Mouse (Mus musculus) gastrocnemius, postnatal 4 days (tissue): Measurements from ENCODE around the gene Med18. TPM values are rescaled to one million over a fixed set of nuclear protein-coding genes. Genes with fewer than 3 reads are reported as not detected.
"Not testable (repeated sequence)": the region's sequence is repeated elsewhere in the genome, so short reads cannot be mapped to it uniquely, and the experiment has no call there.

Experiments used
- DNase-seq, 2 experiments: peaks; one replicate each; pipeline ENCODE4 v3.0.0; 2021 to 2022; ENCODE audit warnings: low spot score in 2 of 2, mixed read lengths in 2 of 2
- total RNA-seq, 2 experiments: library from RNA; stranded (reverse); gene quantifications; 2 replicates each; pipeline ENCODE4 v1.2.3; 2021

The Med18 gene
- total RNA-seq, 2 experiments from 2014 or later, result 6.9 to 7.0 TPM

DNA sequence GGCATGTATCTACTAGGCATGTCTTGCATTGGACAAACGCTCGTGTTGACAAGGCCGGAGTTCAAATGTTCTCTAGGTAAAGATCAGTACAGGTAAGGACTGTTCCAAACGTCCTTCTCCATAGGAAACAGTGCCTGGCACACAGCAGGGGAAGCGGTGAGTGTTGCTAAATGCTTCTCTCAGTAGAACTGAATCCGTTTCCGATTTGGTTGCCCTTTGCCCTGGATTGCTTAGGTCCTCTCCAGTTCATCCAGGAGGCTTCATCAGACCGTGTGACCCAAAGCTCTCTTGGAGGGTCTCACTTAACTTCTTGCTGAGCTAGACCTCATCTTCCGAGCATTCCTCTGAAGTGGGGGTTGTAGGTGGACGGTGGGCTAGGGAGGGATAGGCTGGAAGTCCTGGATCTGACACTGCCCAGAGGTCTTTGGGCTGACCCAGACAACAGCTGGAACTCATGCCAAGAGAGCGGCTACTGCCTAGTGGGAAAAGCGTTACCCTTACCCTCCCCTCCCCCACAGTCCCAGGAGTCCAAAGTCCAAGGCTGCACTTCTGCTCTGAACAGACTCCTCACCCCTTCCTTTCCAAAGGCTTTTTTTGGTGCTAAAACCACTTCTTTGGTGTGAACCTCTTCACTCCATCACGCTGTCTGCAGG, 19.4 kb upstream of the Med18 start:
- no peak for DNase-seq

DNA sequence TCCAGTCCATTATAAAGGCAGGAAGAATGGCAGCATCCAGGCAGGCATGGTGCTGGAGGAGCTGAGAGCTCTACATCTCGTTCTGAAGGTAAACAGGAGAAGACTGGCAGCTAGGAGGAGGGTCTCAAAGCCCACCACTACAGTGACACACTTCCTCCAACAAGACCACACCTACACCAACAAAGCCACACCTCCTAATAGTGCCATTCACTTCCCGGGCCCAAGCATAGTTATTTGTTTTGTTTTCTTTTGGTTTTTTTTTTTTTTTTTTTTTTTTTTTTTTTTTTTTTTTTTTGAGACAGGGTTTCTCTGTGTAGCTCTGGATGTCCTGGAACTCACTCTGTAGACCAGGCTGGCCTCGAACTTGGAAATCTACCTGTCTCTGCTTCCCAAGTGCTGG, 18.4 kb upstream of the Med18 start:
- not testable (repeated sequence) for DNase-seq

DNA sequence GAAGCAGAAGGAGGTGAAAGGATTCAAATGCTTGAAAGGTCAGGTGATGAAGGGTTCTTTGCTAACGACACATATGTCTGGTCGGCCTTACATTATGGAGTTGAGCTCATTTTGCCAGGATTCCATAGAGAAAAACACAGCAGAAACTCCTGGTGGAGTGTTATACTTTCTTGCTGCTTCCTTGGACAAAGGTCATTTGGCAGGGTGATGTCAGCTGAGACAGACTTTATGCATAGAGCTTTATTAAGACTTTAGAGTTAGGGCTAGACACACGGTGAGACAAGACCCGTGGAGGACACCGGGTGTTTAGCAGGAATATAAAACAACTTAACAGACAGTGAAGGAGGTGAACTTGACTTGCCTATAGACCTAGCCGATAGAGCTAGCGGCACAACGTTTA, 14.1 kb upstream of the Med18 start:
- DNase-seq, result no peak

DNA sequence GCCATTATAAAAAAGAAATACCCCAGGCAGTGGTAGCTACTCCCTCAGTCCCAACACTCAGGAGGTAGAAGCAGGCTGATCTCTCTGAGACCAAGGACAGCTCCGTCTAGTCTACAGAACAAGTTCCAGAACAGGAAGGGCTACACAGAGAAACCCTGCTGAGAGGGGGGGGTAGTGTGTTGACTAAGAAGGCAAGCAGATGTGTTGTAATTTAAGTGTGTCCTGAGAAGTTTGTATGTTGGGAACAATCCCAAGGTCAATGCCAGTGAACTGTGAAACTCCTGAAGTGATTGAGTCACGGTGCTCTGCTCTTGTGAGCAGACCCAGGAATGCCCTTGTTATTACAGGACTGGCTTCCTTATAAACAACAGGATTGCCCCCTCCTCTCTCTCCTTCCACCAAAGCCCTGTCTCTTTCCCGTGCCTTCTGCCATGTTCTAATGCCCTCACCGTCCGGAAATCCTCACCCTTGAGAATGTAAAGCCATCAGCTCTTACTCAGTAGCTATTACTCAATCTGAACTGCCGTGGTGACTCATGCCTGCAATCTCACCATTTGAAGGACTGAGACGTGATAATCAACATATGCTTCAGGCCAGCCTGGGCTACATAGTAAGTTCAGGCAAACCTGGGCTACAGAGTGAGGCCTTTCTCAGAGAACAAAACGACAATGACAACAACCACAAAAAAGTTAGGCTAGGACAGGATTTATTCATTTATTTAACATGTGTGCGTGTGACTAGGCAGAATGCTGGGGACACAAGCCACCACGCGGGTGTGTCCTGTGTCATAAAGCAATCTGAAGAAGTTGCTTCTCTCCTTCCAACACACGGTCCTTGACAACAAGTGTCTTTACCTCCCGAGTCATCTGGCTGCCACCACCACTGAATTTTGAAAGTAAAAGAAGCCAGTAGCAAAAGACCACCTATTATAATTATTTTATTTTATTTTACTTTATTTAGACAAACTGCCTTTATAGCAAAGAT, 12.5 kb upstream of the Med18 start:
- no peak for DNase-seq

DNA sequence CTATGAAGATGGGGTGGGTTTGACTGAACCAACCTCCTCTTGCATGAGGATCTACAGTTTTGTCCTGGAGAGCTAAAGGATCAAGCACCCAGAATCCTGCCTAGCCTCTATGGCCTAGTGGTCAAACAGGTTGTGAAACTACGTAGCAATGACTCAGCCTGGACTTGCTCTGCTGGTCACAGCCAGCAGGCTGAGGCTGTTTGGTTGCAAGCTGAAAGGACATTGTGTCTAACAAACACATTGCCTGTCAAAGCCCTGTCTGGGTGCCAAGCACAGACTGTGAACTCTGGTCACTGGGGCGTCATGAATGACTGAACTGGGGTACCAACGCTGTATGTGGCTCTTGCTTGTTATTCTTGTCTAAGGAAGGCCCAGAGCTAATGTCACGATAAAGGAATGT, 10.9 kb upstream of the Med18 start:
- no peak for DNase-seq

DNA sequence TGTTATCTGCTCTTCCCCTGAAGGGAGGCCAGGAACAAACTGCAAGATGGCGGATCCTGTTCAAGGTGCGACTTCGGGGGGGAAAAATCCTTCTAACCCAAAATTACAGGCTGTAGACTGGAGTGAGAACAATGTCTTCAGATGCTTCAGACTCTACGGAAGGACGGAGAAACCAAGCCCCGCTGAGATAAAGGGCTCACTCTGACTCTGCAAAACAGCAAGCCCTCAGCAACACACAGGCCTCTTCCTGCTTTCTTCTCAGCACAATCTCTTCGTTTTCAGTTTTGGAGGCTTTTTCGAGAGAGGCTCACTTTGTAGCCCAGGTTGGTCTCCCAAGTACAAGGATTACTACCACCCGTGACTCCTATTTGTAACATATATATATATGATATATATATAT, 9.7 kb upstream of the Med18 start:
- no peak for DNase-seq

DNA sequence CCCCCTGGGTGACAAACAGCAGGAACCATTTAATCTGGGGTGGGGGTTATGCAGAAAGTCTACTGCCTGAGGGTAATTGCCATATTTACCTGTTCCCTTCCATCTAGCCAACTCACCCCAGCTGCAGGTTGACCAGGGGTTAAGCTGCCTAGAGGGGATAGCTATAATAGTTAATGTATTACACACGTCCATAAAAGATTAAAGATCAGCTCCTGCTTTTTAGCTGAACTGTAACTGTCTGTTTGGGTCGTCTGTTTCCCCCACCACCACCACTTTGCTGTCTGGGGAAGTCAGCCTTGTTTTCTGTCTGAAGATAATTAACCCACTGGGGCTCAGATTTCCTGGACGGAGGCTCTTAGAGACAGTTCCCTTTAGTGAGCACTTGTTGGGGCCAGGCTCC, 6.2 kb upstream of the Med18 start:
- DNase-seq, result no peak

DNA sequence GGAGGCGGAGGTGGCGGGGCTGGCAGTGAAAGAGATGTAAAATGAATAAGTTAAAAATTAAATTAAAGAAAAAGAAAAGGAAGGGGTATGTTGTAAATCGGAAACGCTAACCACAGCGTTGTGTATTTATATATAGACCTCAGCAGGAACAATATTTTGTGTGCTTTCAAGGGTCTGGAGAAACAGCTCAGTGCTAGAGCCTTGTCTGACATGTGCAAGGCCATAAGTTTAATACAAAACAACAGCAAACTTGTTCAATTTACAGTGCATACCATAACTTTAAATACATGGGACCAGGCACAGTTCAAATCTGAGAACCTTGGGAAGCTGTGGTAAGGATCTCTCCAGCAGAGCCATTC, 513 bp upstream of the Med18 start:
- no peak for DNase-seq

DNA sequence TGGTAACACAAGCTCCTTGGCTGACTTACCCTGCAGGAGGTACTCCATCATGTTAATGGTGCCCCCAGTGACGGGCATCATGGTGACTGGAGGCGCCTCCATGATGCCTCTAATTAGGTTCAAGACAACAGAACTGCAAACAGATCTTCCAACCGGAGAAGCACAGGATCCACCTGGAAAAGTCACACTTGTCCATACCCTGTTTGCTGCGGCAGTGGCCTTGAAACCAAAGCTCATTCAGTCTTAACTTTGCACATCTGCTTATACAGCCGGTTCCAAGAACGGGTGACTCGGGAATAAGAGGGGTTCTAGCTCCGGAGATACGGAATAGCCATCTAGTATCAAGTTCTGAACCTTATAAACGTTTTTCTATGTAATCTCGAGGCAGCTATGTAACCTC, 885 bp downstream of the Med18 start:
- no peak for DNase-seq

DNA sequence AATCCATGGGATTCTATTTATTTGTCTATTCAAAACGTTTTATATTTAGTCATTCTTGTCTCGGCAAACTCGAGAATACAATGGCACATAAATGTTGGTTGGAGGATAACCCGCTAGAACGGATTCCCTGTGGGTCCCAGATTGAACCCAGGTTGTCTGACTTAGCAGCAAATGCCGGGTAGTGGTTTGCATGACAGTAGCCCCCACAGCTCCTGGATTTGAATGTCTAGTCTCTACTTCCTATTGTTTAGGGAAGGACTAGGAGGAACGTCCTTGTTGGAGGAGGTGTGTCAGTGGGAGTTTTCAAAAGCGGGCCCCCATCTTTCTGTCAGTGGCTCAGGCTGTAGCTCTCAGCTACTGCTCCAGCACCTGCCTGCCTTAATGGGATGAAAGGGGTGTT, 3.5 kb downstream of the Med18 start:
- DNase-seq, result no peak

DNA sequence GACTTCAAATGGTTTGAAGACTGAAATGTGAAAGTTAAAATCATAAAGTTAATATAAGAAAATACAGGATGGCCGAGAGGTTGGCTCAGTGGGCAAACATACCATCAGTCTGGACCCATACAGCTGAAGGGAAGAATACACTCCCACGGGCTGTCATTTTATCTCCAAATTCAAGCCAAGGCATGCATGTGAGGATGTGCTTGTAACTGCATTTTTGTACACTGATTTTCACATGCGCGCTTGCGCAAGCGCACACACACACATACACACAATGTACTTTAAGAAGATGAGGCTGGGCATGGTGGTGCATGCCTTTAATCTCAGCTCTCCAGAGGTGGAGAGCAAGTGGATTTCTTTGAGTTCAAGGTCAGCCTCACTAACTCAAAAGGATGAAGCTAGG, 8.2 kb downstream of the Med18 start:
- DNase-seq, result no peak

DNA sequence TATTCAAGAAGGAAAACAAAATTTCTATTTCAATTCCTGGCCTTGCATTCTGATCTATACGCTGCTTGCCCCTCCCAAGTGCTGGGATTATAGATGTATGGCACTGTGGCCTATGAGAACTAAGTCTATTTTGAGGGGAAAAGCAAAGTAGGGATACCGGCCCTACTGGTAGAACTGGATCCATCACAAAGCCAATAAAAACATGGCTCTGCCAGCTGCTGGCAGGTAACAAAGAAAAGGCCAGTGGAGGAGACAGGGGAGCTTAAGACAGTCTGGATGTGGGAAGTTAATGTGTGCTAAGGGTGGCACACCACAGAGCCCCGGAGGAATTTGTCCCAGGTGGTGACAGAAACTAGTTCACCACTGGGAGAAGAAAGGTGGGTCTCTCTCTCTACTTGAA, 8.6 kb downstream of the Med18 start:
- DNase-seq, result no peak

DNA sequence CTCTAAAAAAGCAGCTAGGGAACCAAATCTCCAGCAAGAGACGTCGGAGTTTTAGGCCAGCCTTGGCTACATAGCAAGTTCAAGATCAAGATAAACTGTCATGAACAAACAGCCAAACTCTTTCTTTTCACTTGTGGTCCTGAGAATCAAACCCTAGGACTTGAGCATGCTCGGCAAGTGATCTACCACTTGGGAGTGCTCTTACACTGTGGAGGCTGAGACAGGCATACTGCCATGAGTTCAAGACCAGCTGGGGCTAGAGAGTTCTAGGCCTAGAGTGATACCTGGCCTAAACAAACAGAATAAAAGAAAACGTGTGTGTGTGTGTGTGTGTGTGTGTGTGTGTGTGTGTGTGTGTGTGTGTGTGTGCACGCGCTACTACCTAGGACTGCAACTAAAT, 9.5 kb downstream of the Med18 start:
- no peak for DNase-seq

DNA sequence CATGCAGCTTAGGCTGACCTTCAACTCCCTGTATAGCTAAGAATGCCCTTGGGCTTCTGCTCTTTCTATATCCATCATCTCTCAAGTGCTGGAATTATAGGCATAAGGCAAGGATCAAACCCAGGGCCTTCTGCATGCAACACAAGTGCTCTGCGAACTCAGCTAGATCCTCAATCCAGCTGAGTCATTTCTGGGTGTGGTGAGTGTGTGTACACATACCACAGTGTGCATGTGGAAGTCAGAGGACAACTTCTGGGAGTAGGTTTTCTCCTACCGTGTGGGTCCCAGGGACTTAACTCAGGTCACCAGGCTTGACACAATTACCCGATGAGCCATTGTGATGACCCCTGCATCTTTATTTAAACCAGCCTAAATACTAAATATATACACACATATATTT, 13.9 kb downstream of the Med18 start:
- DNase-seq, result no peak

DNA sequence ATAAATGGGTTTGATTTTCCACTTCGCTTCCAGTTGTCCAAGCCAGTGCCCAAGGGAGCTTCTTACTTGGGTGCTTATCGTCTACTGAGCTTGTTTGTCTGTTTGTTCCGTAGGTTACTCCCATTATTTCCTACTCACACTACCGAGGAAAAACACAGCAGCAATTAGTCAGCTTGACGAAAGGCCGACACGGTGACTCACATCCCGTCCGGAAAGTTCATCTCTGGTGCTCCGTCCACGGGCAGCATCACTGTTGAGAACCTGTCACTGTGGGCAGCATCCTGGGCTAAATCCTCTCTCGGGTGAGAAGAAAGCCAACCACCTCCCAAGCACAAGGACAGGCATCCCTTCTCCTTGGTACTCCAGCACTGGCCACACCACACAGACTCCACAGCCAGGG, 17.6 kb downstream of the Med18 start:
- no peak for DNase-seq

DNA sequence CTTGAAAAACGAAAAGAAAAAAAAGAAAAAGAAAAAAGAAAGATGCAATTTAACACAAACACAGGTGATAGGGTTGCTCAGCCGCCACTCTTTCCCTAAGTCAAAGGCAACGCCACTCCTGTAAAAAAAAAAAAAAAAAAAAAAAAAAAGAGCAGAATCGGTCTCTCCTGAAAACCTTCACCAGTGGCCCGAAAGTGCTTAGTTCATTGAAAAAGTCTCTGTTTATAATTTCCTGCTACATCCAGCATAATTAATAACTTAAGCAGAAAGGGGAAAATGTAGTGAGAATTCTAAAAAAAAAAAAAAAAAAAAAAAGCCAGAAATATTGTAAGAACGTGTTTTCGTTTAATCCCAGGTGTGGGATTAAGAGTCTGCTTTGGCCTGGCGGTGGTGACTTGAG, 19.2 kb downstream of the Med18 start:
- no peak for DNase-seq

DNA sequence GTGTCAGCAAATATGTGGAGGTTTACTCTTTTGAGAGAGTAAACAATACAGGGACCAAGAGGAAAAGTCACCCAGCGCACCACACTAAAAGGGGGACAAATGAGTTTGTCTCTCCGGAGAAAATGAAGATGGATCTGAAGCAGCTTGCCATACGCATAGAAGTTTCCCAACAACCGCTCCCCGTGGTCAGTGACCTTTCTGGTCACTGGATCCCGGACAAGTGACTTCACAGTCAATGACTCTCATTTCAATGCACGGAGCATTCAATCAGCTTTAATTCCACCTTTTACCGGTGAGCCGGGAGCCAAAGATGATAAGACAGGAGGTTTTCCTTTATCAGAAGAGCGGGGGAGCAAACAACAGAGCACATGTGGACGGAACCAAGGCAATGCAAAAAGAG, 25.9 kb downstream of the Med18 start:
- DNase-seq, result no peak

DNA sequence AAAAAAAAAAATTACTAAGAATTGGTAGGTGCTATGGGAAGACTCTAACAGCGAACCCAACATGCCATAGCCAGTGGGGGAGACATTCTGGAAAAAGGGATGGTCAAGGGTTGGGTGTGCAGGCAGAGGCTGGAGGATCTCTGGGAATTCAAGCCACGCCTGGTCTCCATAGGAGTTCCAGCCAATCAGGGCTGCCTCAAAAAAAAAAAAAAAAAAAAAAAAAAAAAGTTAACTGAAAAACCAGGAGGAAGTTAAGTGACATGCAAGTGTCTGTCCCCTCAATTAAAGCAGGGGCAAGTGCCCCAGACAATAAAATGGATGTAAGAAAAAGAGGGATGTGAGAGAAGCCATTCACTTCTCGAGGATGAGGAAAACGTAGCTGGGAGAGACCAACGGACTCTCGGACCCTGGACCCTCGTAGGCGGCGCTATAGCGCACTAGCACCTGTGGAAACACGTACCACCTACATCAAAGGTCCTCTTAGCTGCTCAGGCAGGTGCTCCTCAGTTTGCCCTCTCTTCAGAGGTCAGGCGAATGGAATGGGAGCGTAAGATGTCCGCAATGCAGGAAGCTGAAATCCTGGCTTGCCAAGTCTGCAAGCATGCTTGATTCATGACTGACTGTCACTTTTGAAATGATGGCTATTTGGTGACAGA, 30.9 kb downstream of the Med18 start:
- no peak for DNase-seq

DNA sequence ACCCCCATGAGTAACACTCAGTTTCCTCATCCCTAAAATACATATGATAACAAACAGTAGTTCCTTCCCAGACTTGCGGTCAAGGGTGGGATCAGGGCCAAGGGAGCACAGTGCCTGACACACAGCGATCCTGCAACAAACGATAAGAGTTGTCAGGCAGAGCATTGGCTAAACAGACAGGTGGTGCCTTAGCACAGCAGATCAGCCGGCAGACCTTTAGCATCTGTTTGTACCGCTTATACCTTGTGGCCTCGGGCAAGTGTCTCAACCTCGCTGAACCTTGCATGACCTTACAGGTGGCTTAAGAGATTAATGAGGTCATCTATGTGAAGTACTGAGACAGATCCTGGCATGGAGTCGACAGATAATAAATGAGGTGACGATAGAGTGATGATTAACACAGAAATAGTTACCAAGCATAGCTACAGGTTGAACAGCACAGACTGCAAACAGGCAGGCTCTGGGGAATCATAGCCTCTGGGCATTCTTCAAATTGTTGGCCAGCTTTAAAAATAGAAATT, 35.6 kb downstream of the Med18 start:
- DNase-seq, result no peak

DNA sequence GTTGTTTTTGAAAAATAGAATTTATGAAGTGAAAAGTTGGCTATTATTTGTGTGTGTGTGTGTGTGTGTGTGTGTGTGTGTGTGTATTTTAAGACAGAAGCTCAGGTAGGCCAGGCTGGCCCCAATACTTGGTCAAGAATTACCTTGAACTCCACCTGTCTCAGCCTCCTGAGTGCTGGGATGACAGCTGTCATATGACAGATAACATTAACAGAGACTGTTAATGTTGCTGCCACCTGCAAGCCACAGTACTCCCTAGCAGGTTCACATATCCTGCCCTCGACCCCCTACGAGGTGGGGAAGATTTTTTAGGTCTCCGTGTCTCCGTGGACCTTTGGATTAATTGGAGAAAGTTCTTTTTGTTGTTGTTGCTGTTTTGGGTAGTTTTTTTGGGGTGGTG, 36.2 kb downstream of the Med18 start:
- no peak for DNase-seq

DNA sequence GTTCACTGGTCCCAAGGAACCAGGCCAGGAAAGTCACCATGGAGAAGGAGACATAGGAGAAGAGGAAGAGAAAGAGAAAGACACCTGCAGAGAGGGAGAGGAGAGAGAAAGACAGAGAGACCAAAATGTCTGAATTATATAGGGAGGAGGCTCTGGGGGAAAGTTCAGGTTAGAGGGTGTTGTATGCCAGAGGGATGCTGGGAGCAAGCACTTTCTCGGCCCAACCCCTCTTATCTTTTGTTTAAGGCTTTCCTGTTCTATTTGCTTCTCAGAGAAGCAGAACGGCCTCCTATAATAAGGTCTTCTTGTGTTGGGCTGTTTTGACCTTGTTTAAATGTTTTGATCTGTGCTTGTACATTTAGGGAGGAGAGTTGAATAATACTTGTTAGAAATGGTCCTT, 37.7 kb downstream of the Med18 start:
- no peak for DNase-seq

DNA sequence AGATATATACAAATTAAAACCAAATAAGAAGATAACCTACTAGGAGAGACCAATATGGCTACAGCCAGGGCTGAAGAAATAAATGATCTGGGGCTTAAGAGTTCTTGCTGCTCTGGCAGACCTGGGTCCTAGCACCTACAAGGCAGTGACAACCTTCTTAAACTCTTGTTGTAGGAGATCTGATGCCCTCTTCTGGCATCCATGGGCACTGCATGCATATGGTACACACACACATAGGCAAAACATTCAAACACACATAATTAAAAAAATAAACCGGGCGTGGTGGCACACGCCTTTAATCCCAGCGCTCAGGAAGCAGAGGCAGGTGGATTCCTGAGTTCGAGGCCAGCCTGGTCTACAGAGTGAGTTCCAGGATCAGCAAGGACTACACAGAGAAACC, 39.0 kb downstream of the Med18 start:
- DNase-seq, result no peak
